Mouse (Mus musculus) limb, embryonic 10.5 days (tissue): ENCODE results near the gene Far2. TPM values are rescaled to one million over a fixed set of nuclear protein-coding genes. Genes with fewer than 3 reads are reported as not detected.

Experiments used
- DNase-seq: peaks from one replicate; pipeline ENCODE4 v3.0.0-alpha.2; 2017; ENCODE audit warnings: low spot score
- H3K27ac ChIP-seq: fragments of 300-500 bp; sonication (generic); 2 replicates; pipeline ENCODE4 v1.5.1; 2016; ENCODE audit warnings: mild to moderate bottlenecking
- H3K27me3 ChIP-seq: fragments of 300-500 bp; sonication (generic); 2 replicates; pipeline ENCODE4 v1.6.1; 2016; ENCODE audit warnings: low read depth, mild to moderate bottlenecking; ENCODE audit not compliant: poor library complexity, severe bottlenecking
- H3K36me3 ChIP-seq: fragments of 300-500 bp; sonication (generic); 2 replicates; pipeline ENCODE4 v1.6.1; 2016; ENCODE audit warnings: mild to moderate bottlenecking, moderate library complexity
- H3K4me1 ChIP-seq: fragments of 300-500 bp; sonication (generic); 2 replicates; pipeline ENCODE4 v1.6.1; 2016
- H3K4me3 ChIP-seq: fragments of 300-500 bp; sonication (generic); 2 replicates; pipeline ENCODE4 v1.5.1; 2016; ENCODE audit warnings: mild to moderate bottlenecking, moderate library complexity
- H3K9me3 ChIP-seq: fragments of 300-500 bp; sonication (generic); replicated peaks from 2 replicates; pipeline ENCODE4 v1.6.1; 2016; ENCODE audit warnings: mild to moderate bottlenecking
- WGBS: fragments of 180-500 bp; shearing (Covaris S2); methylation state at CpG from one replicate; pipeline ENCODE4 v1.1.7; 2016; 5-methylcytosine and 5-hydroxymethylcytosine counted together
- polyA plus RNA-seq: library from polyadenylated mRNA; unstranded; fragments of >200 nt; fragmentation: Nextera tagmentation; extraction: Ambion mirVana; gene quantifications from 2 replicates; pipeline ENCODE4 v1.2.1, GENCODE M21; 2016

Far2 gene
- polyA plus RNA-seq, 1 experiment from 2014 or later, result 1.6 TPM

DNA sequence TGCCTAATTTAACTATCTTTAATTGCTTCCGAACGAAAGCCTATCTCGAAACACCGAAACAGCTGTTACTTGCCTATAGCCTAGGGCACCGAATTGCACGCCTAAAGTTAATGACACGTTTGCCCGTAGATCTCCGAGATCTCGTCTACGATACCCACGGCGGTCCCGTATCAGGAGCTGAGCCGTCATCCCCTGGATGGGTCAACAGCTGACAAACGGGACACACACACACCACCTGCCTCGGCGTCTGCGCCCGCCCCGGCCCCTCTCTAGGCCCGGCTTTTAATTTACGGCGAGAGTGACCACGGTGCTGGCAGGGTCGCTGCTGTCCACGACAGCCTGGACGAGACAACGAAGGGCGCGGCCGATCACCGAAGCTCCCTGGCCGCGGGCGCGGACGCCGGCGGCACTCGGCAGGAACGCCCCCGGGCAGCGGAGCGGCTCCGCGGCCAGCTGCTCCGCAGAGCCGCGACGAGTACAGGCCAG lies 164.4 kb downstream of the Far2 start:
- DNase-seq, result no peak
- H3K9me3 ChIP-seq, result no peaks in the 10 kb centered on the region

DNA sequence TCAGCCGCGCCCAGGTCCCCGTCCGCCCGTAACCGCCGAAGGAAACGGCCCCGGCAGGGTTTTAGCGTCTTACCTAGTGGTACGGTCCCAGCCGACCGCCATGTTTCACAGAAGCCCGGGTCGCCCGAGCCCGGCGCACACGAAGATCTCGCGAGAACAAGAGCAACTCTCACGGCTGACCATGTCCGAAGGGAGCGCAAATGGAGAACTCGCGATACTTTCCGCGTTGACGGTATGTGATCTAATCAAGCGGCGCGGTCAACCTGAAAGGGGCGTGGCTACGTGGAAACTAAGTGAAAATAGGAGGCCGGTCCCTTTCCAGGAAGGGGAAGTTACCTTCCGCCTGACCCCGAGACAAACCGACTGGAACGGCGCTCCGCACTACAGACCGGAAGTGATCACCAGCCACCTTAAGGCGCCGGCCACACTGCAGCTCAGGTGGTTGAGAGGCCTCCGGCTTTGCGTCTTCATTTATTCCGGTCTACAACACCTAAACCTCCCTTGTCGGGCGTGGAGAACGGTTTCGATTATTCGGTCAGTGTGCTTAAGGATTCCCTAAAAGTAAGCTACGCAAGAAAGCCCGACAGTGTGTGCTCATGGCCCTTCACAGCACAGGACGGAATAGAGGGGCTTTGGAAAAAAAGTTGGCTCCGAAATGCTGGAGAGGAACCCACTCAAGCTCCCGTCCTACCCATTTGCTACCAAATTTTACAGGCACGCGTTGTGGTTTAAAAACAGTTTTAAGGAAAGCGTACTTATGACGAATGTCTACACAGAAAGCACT lies 165.0 kb downstream of the Far2 start, which contains the start of gene Ergic2:
Gene Ergic2 (minus strand): TSS at position 478 of the 784 bp plus-strand sequence.
- peak; percentile 93 for DNase-seq
- H3K27me3 ChIP-seq, result no peaks in the 10 kb centered on the region
- peak within 1 kb of the TSS; percentile 94 for H3K27ac ChIP-seq
- peaks cover 34% of the 10 kb centered on the region for H3K4me1 ChIP-seq
- H3K9me3 ChIP-seq, result no peaks in the 10 kb centered on the region
- 0 out of 2 replicates have a peak, but pooled peaks cover 2% of the 10 kb centered on the region for H3K36me3 ChIP-seq
- peak within 1 kb of the TSS; percentile 90 for H3K4me3 ChIP-seq
- WGBS, result 1% methylated on average over 61 of the region's 61 CpGs

More for the DNA sequence above, 164.4 kb downstream of the Far2 start:
- Histone ChIP-seq H3K27me3 (no peaks in the 10 kb centered on the region), H3K4me3 (peak overlapping the region; percentile 90), H3K36me3 (peaks cover 3% of the 10 kb centered on the region; the same call in 1 of the 2 replicates), H3K27ac (peak overlapping the region; percentile 94), H3K4me1 (peaks cover 32% of the 10 kb centered on the region)
- 1% methylated on average over 41 of the region's 51 CpGs for WGBS

DNA sequence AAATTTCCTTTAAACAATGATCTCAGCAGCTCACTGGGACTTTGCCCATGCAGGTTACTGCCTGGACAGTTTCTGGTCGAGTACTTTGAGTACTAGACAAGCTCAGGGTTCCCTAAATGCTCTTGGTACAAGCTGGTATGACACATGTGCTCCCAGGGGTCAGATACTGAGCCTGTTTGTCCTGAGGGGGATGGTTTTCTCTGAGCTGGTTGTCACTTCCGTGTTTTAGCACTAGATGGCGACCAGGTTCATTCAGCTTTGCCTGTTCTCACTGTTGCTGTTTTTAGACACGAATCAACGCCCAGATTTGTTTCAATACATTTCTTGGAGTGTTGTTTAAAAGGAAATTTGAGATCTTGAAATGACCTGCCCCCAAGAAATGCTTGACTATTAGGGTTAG lies 167.7 kb downstream of the Far2 start:
- no peaks in the 10 kb centered on the region for H3K27me3 ChIP-seq
- 21% methylated on average over 5 of the region's 5 CpGs for WGBS
- no peak overlapping the region for H3K4me3 ChIP-seq
- no peak overlapping the region for H3K27ac ChIP-seq
- no peaks in the 10 kb centered on the region for H3K36me3 ChIP-seq
- H3K9me3 ChIP-seq, result no peaks in the 10 kb centered on the region
- peak; percentile 46 for DNase-seq
- peaks cover 34% of the 10 kb centered on the region for H3K4me1 ChIP-seq

DNA sequence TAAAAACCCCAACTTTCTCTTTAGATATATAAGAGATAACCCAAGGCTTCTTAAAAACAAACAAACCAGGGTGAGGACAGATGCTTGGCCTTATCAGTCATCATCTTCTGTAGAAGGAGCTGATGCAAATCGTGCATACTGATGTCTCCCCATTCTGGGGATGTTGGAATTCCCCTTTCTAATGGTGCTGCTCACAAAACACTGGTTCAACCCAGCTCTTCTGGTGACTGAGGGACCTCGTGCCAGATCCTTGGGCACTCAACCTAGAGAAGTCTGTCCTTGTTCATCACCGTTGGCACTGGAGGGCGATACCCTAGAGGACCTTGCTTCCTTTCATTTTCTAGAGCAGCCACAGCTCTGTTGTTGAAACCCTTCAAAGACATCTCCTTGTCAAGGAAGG lies 169.7 kb downstream of the Far2 start:
- H3K36me3 ChIP-seq, result no peaks in the 10 kb centered on the region
- H3K4me1 ChIP-seq, result peaks cover 27% of the 10 kb centered on the region
- WGBS, result 94% methylated on average over 4 of the region's 4 CpGs
- no peaks in the 10 kb centered on the region for H3K9me3 ChIP-seq
- DNase-seq, result no peak
- no peak overlapping the region for H3K27ac ChIP-seq
- H3K4me3 ChIP-seq, result no peak overlapping the region
- no peaks in the 10 kb centered on the region for H3K27me3 ChIP-seq

DNA sequence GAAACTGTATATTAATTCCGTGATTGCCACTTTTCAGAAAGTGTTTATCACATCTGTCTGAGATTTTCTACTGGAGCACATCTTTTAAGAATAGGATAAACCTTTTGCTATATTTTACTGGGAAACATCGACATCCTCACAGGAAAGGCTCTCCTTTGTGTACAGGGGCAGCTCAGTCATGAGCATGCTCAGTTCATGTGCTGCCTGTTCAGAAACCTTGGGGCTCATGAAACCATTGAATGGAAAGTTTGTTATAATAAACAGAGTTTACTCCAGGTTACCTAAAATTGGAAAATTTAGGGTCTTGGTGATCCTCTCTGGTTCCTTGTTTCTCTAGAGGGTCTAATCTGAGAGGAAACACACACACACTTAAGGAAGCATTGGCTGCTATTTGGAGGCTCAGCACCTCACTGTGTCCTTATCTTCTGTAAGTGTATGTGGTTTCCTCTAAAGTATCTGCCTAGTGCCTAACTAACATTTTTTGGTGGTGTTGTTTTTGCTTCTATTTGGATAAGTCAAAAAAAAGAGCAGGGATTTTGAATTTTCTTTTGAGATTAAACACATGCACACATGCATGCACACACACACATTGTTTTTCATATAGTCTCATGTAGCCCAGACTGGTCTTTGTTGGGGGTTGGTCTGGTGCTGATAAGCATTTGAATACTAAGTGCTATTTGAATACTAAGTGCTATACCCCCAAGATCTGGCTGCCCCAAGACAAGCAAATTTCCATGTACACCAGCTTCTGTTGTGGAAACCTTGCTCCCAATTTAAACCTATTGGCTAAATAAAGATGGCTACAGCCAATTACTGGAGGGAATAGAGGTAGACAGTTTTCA lies 171.4 kb downstream of the Far2 start:
- Histone ChIP-seq H3K27ac (no peak overlapping the region), H3K36me3 (no peaks in the 10 kb centered on the region), H3K27me3 (no peaks in the 10 kb centered on the region), H3K4me3 (no peak overlapping the region), H3K4me1 (peaks cover 29% of the 10 kb centered on the region), H3K9me3 (no peaks in the 10 kb centered on the region)
- no peak for DNase-seq
- WGBS, result 86% methylated on average over 2 of the region's 2 CpGs

DNA sequence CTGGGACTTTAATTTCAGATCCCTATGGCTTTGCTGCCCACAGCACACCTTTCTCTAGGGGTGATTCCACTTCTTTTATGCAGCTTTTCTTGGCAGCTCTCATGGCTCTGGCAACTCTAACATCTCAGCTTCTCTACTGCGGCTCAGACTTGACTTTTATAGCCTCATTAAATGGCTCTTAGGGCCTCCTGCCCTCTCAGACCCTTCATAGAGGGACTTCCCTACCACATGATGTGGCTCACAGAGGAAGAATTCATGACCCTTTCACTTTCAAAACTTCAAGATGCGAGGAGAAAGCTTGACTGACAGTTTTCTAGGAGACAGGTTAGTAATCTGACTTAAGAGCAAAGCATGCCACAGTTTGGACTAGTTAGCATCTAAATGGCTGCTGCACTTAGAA lies 175.6 kb downstream of the Far2 start:
- 50% methylated on average over 2 of the region's 2 CpGs for WGBS
- Histone ChIP-seq H3K4me3 (no peak overlapping the region), H3K27me3 (no peaks in the 10 kb centered on the region), H3K27ac (no peak overlapping the region), H3K4me1 (peaks cover 8% of the 10 kb centered on the region), H3K9me3 (no peaks in the 10 kb centered on the region), H3K36me3 (no peaks in the 10 kb centered on the region)
- no peak for DNase-seq

DNA sequence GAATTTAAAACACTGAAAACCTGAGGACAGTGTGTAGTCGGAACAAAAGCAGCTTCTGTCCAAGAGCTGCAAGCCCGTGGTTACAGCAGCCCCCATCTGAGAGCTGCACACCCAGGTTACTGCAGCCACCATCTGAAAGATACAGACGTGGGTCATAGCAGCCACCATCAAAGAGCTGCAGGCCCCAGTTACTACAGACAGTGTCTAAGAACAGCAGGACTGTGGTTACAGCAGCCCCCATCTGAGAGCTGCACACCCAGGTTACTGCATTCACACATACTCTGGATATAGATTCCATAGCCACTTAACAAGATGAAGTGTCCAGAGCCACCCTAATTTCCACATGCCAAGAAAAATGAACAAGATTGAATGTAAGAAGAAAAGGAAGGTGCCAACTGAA lies 180.5 kb downstream of the Far2 start:
- 68% methylated on average over 3 of the region's 3 CpGs for WGBS
- H3K36me3 ChIP-seq, result no peaks in the 10 kb centered on the region
- no peaks in the 10 kb centered on the region for H3K27me3 ChIP-seq
- no peaks in the 10 kb centered on the region for H3K9me3 ChIP-seq
- peaks cover 6% of the 10 kb centered on the region for H3K4me1 ChIP-seq
- no peak overlapping the region for H3K4me3 ChIP-seq
- no peak overlapping the region for H3K27ac ChIP-seq
- DNase-seq, result no peak

Other genes with a start within 250 kb of the Far2 start
- gene Ergic2, start 165.1 kb downstream of the Far2 start, polyA plus RNA-seq, result 164 and 191 TPM in 2 replicates